Mouse (Mus musculus) C2C12 (cell line): ENCODE measurements around the gene Lrmda.

Experiments used
- CEBPB ChIP-seq: IDR thresholded peaks from one replicate; pipeline ENCODE4 v1.6.1; 2011; ENCODE audit warnings: low read depth, mild to moderate bottlenecking, control low read depth, moderate library complexity
- CTCF ChIP-seq: IDR thresholded peaks from one replicate; pipeline ENCODE4 v1.5.1; 2011; ENCODE audit not compliant: control insufficient read depth, insufficient read depth, insufficient read length
- FOSL1 ChIP-seq: IDR thresholded peaks from one replicate; pipeline ENCODE4 v1.8.0; 2011; ENCODE audit warnings: mild to moderate bottlenecking, low read length; ENCODE audit not compliant: poor library complexity, insufficient read depth, severe bottlenecking
- MAX ChIP-seq: IDR thresholded peaks from one replicate; pipeline ENCODE4 v1.6.1; 2011; ENCODE audit warnings: mild to moderate bottlenecking, control low read depth
- MYOD1 ChIP-seq: IDR thresholded peaks from one replicate; pipeline ENCODE4 v1.6.1; 2011; ENCODE audit warnings: low read depth; ENCODE audit not compliant: control insufficient read depth, insufficient read length
- MYOG ChIP-seq: IDR thresholded peaks from one replicate; pipeline ENCODE4 v1.6.1; 2011; ENCODE audit not compliant: control insufficient read depth, insufficient read length; ENCODE audit errors: extremely low read depth
- USF1 ChIP-seq: IDR thresholded peaks from one replicate; pipeline ENCODE4 v1.6.1; 2011; ENCODE audit warnings: low read depth, mild to moderate bottlenecking, control low read depth, moderate library complexity

GRCm38 (mm10) chr14:22497636-22498131 lies 478.2 kb downstream of the Lrmda start:
- no peak for TF ChIP-seq CTCF
- no peak for TF ChIP-seq MYOG
- no peak for TF ChIP-seq USF1
- no peak for TF ChIP-seq MYOD1
- no peak for TF ChIP-seq MAX
- TF ChIP-seq CEBPB = no peak
- no peak for TF ChIP-seq FOSL1
